Mouse (Mus musculus): Measurements from ENCODE around the gene Nelfb.

The Nelfb gene

GRCm38 (mm10) chr2:25197946-25198345, 13.3 kb downstream of the Nelfb start:
- in situ Hi-C loops (cut with MboI; ENCODE audit: low sequenced_read_pairs), result no loop called here

- in situ Hi-C loops (cut with MboI; ENCODE audit: low sequenced_read_pairs), result no loop called here
Measured at GRCm38 (mm10) chr2:25197191-25197590, 14.1 kb downstream of the Nelfb start.

- in situ Hi-C loops (cut with MboI; ENCODE audit: low sequenced_read_pairs), result no loop called here
Measured at GRCm38 (mm10) chr2:25196172-25196954, 14.9 kb downstream of the Nelfb start, which contains the start of gene Tor4a. Tor4a (minus strand) TSS chr2:25196886.

- in situ Hi-C loops (cut with MboI; ENCODE audit: low sequenced_read_pairs), result no loop called here
Measured at GRCm38 (mm10) chr2:25195211-25196156, 15.8 kb downstream of the Nelfb start.

GRCm38 (mm10) chr2:25194486-25195171, 16.7 kb downstream of the Nelfb start:
- in situ Hi-C loops (cut with MboI; ENCODE audit: low sequenced_read_pairs), result no loop called here

GRCm38 (mm10) chr2:25194006-25194405, 17.3 kb downstream of the Nelfb start:
- in situ Hi-C loops (cut with MboI; ENCODE audit: low sequenced_read_pairs), result no loop called here

GRCm38 (mm10) chr2:25193330-25193770, 17.9 kb downstream of the Nelfb start:
- in situ Hi-C loops (cut with MboI; ENCODE audit: low sequenced_read_pairs), result no loop called here

GRCm38 (mm10) chr2:25187841-25188240, 23.4 kb downstream of the Nelfb start:
- in situ Hi-C loops (cut with MboI; ENCODE audit: low sequenced_read_pairs), result no loop called here

- in situ Hi-C loops (cut with MboI; ENCODE audit: low sequenced_read_pairs), result no loop called here
Measured at GRCm38 (mm10) chr2:25186575-25186930, 24.7 kb downstream of the Nelfb start.

GRCm38 (mm10) chr2:25185625-25186574, 25.4 kb downstream of the Nelfb start:
- in situ Hi-C loops (cut with MboI; ENCODE audit: low sequenced_read_pairs), result no loop called here

GRCm38 (mm10) chr2:25184496-25184895, 26.8 kb downstream of the Nelfb start:
- in situ Hi-C loops (cut with MboI; ENCODE audit: low sequenced_read_pairs), result no loop called here

GRCm38 (mm10) chr2:25183336-25183735, 28.0 kb downstream of the Nelfb start:
- in situ Hi-C loops (cut with MboI; ENCODE audit: low sequenced_read_pairs), result no loop called here

- in situ Hi-C loops (cut with MboI; ENCODE audit: low sequenced_read_pairs), result no loop called here
Measured at GRCm38 (mm10) chr2:25182664-25183063, 28.6 kb downstream of the Nelfb start.

GRCm38 (mm10) chr2:25181891-25182397, 29.3 kb downstream of the Nelfb start:
- in situ Hi-C loops (cut with MboI; ENCODE audit: low sequenced_read_pairs), result no loop called here

- in situ Hi-C loops (cut with MboI; ENCODE audit: low sequenced_read_pairs), result no loop called here
Measured at GRCm38 (mm10) chr2:25180973-25181890, 30.1 kb downstream of the Nelfb start.

- in situ Hi-C loops (cut with MboI; ENCODE audit: low sequenced_read_pairs), result no loop called here
Measured at GRCm38 (mm10) chr2:25180478-25180903, 30.8 kb downstream of the Nelfb start, which contains the start of gene Nrarp. Nrarp (plus strand) TSS chr2:25180758.

- in situ Hi-C loops (cut with MboI; ENCODE audit: low sequenced_read_pairs), result no loop called here
Measured at GRCm38 (mm10) chr2:25179566-25180217, 31.6 kb downstream of the Nelfb start.

Data from CH12F3 (cell line).